Mouse (Mus musculus): ENCODE measurements around the gene Rps6kb2. TPM values are rescaled to one million over a fixed set of nuclear protein-coding genes. Genes with fewer than 3 reads are reported as not detected.

Gene Rps6kb2
- polyA plus RNA-seq, 1 experiment: 79.5 TPM

GRCm38 (mm10) chr19:4197180-4197579 is 34.0 kb upstream of the Rps6kb2 start:
- H3K27ac ChIP-seq (ENCODE audit: insufficient read depth, low read length): no peak overlapping the region
- H3K4me3 ChIP-seq (ENCODE audit: insufficient read depth, low read length): no peak overlapping the region
- no peak for TF ChIP-seq CTCF (IDR thresholded peaks at IDR 0.05; ENCODE audit: extremely low read depth, insufficient read depth, low read length)
- TF ChIP-seq POLR2A (IDR thresholded peaks at IDR 0.05; ENCODE audit: extremely low read depth, insufficient read depth, low read length): no peak
- peaks cover 9% of the 10 kb centered on the region; the same call in 1 of the 2 replicates for H3K4me1 ChIP-seq (ENCODE audit: control insufficient read depth, insufficient read depth, low read length)

GRCm38 (mm10) chr19:4196548-4196947 is 33.4 kb upstream of the Rps6kb2 start:
- Histone ChIP-seq H3K4me1 (ENCODE audit: control insufficient read depth, insufficient read depth, low read length) (peaks cover 9% of the 10 kb centered on the region; the same call in 1 of the 2 replicates), H3K4me3 (ENCODE audit: insufficient read depth, low read length) (no peak overlapping the region), H3K27ac (ENCODE audit: insufficient read depth, low read length) (no peak overlapping the region)
- TF ChIP-seq POLR2A (IDR thresholded peaks at IDR 0.05; ENCODE audit: extremely low read depth, insufficient read depth, low read length) (no peak), CTCF (IDR thresholded peaks at IDR 0.05; ENCODE audit: extremely low read depth, insufficient read depth, low read length) (no peak)

- H3K4me1 ChIP-seq (ENCODE audit: control insufficient read depth, insufficient read depth, low read length): peaks cover 9% of the 10 kb centered on the region; the same call in 1 of the 2 replicates
- no peak overlapping the region for H3K4me3 ChIP-seq (ENCODE audit: insufficient read depth, low read length)
- no peak overlapping the region for H3K27ac ChIP-seq (ENCODE audit: insufficient read depth, low read length)
- TF ChIP-seq CTCF (IDR thresholded peaks at IDR 0.05; ENCODE audit: extremely low read depth, insufficient read depth, low read length) (no peak), POLR2A (IDR thresholded peaks at IDR 0.05; ENCODE audit: extremely low read depth, insufficient read depth, low read length) (no peak)
Observed at GRCm38 (mm10) chr19:4196048-4196447, 32.9 kb upstream of the Rps6kb2 start.

- H3K4me3 ChIP-seq (ENCODE audit: insufficient read depth, low read length): no peak overlapping the region
- TF ChIP-seq POLR2A (IDR thresholded peaks at IDR 0.05; ENCODE audit: extremely low read depth, insufficient read depth, low read length) (no peak), CTCF (IDR thresholded peaks at IDR 0.05; ENCODE audit: extremely low read depth, insufficient read depth, low read length) (no peak)
- no peak overlapping the region for H3K27ac ChIP-seq (ENCODE audit: insufficient read depth, low read length)
- H3K4me1 ChIP-seq (ENCODE audit: control insufficient read depth, insufficient read depth, low read length): peaks cover 7% of the 10 kb centered on the region; the same call in 1 of the 2 replicates
Observed at GRCm38 (mm10) chr19:4194776-4195650, 31.9 kb upstream of the Rps6kb2 start.

GRCm38 (mm10) chr19:4194021-4194724 is 31.0 kb upstream of the Rps6kb2 start:
- Histone ChIP-seq H3K4me3 (ENCODE audit: insufficient read depth, low read length) (0 out of 2 replicates have a peak overlapping the region, but pooled peaks have one; percentile 97), H3K27ac (ENCODE audit: insufficient read depth, low read length) (no peak overlapping the region), H3K4me1 (ENCODE audit: control insufficient read depth, insufficient read depth, low read length) (peaks cover 7% of the 10 kb centered on the region; the same call in 1 of the 2 replicates)
- TF ChIP-seq POLR2A (IDR thresholded peaks at IDR 0.05; ENCODE audit: extremely low read depth, insufficient read depth, low read length) (no peak), CTCF (IDR thresholded peaks at IDR 0.05; ENCODE audit: extremely low read depth, insufficient read depth, low read length) (no peak)

- Histone ChIP-seq H3K27ac (ENCODE audit: insufficient read depth, low read length) (no peak overlapping the region), H3K4me3 (ENCODE audit: insufficient read depth, low read length) (peak overlapping the region; percentile 97), H3K4me1 (ENCODE audit: control insufficient read depth, insufficient read depth, low read length) (peaks cover 7% of the 10 kb centered on the region; the same call in 1 of the 2 replicates)
- no peak for TF ChIP-seq POLR2A (IDR thresholded peaks at IDR 0.05; ENCODE audit: extremely low read depth, insufficient read depth, low read length)
- TF ChIP-seq CTCF (IDR thresholded peaks at IDR 0.05; ENCODE audit: extremely low read depth, insufficient read depth, low read length): no peak
Observed at GRCm38 (mm10) chr19:4193129-4193528, 30.0 kb upstream of the Rps6kb2 start.

- Histone ChIP-seq H3K4me1 (ENCODE audit: control insufficient read depth, insufficient read depth, low read length) (peaks cover 7% of the 10 kb centered on the region; the same call in 1 of the 2 replicates), H3K4me3 (ENCODE audit: insufficient read depth, low read length) (peak overlapping the region; percentile 97), H3K27ac (ENCODE audit: insufficient read depth, low read length) (peak overlapping the region; percentile 93)
- TF ChIP-seq CTCF (IDR thresholded peaks at IDR 0.05; ENCODE audit: extremely low read depth, insufficient read depth, low read length) (no peak), POLR2A (IDR thresholded peaks at IDR 0.05; ENCODE audit: extremely low read depth, insufficient read depth, low read length) (no peak)
Observed at GRCm38 (mm10) chr19:4192251-4192985, 29.3 kb upstream of the Rps6kb2 start.

GRCm38 (mm10) chr19:4191528-4192250 is 28.5 kb upstream of the Rps6kb2 start, which contains the start of gene Ppp1ca:
Gene Ppp1ca, plus strand, starts transcription at chr19:4192065.
- Histone ChIP-seq H3K27ac (ENCODE audit: insufficient read depth, low read length) (peak within 1 kb of the TSS; percentile 93), H3K4me3 (ENCODE audit: insufficient read depth, low read length) (peak within 1 kb of the TSS; percentile 97), H3K4me1 (ENCODE audit: control insufficient read depth, insufficient read depth, low read length) (peaks cover 7% of the 10 kb centered on the region; the same call in 1 of the 2 replicates)
- TF ChIP-seq POLR2A (IDR thresholded peaks at IDR 0.05; ENCODE audit: extremely low read depth, insufficient read depth, low read length): peak; percentile 70
- TF ChIP-seq CTCF (IDR thresholded peaks at IDR 0.05; ENCODE audit: extremely low read depth, insufficient read depth, low read length): peak; percentile 43
